Mouse (Mus musculus) kidney, embryonic 15.5 days (tissue): Measurements from ENCODE around the gene Gm4133. TPM values are rescaled to one million over a fixed set of nuclear protein-coding genes. Genes with fewer than 3 reads are reported as not detected.
"Not testable (repeated sequence)": the region's sequence is repeated elsewhere in the genome, so short reads cannot be mapped to it uniquely, and the experiment has no call there.

Experiments used
- ATAC-seq: fragments of 200-750 bp; cut with Nextera tagmentation; replicated peaks from 2 replicates; pipeline ENCODE4 v1.8.0; 2017; ENCODE audit warnings: moderate TSS enrichment; ENCODE audit not compliant: low FRiP score
- H3K27ac ChIP-seq: fragments of 300-500 bp; sonication (generic); 2 replicates; pipeline ENCODE4 v1.5.1; 2015; ENCODE audit warnings: mild to moderate bottlenecking, inconsistent platforms
- H3K27me3 ChIP-seq: fragments of 300-500 bp; sonication (generic); 2 replicates; pipeline ENCODE4 v1.6.1; 2015; ENCODE audit warnings: inconsistent platforms
- H3K36me3 ChIP-seq: fragments of 300-500 bp; sonication (generic); 2 replicates; pipeline ENCODE4 v1.6.1; 2015; ENCODE audit warnings: inconsistent platforms
- H3K4me1 ChIP-seq: fragments of 300-500 bp; sonication (generic); 2 replicates; pipeline ENCODE4 v1.6.1; 2015; ENCODE audit warnings: inconsistent platforms
- H3K4me2 ChIP-seq: fragments of 300-500 bp; sonication (generic); 2 replicates; pipeline ENCODE4 v1.6.1; 2015; ENCODE audit warnings: moderate library complexity, mild to moderate bottlenecking, inconsistent platforms
- H3K4me3 ChIP-seq: fragments of 300-500 bp; sonication (generic); replicated peaks from 2 replicates; pipeline ENCODE4 v1.5.1; 2015; ENCODE audit warnings: mild to moderate bottlenecking, inconsistent platforms
- H3K9ac ChIP-seq: fragments of 300-500 bp; sonication (generic); 2 replicates; pipeline ENCODE4 v1.6.1; 2015; ENCODE audit warnings: mild to moderate bottlenecking, inconsistent platforms
- H3K9me3 ChIP-seq: fragments of 300-500 bp; sonication (generic); replicated peaks from 2 replicates; pipeline ENCODE4 v1.6.1; 2016; ENCODE audit warnings: inconsistent platforms
- WGBS: fragments of 180-500 bp; shearing (Covaris S2); methylation state at CpG from one replicate; pipeline ENCODE4 v1.1.7; 2015; ENCODE audit warnings: mixed read lengths; 5-methylcytosine and 5-hydroxymethylcytosine counted together
- polyA plus RNA-seq: library from polyadenylated mRNA; unstranded; fragments of >200 nt; fragmentation: Nextera tagmentation; extraction: Ambion mirVana; gene quantifications from 2 replicates; pipeline ENCODE4 v1.2.1, GENCODE M21; 2015

The Gm4133 gene
- polyA plus RNA-seq, result not detected in 2 replicates

DNA sequence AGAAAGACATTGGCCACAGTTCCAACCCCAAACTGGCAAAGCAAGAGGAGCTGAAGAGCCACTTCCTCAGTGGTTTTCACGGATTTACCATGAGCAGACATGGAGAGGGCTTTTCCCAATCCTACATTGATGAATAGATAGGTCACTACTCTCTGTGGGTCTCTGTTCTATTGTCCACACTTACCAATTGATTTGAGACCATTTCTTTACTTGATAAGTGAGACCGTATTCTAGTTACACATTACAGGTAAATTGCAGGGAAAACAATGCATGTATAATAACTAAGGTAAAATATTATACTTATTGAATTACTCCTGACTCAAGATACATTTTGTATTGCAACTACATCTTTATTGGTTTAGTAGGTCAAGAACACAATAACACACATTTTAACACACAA, at the start of gene Gm4133:
Gene Gm4133, minus strand, starts transcription at position 101 of the 400 bp plus-strand sequence.
- H3K9me3 ChIP-seq, H3K4me2 ChIP-seq, H3K4me3 ChIP-seq, H3K27me3 ChIP-seq, H3K36me3 ChIP-seq, H3K27ac ChIP-seq, ATAC-seq, H3K9ac ChIP-seq, H3K4me1 ChIP-seq: not testable (repeated sequence)
- no CpG with 5 or more reads among the region's 2 CpGs for WGBS

DNA sequence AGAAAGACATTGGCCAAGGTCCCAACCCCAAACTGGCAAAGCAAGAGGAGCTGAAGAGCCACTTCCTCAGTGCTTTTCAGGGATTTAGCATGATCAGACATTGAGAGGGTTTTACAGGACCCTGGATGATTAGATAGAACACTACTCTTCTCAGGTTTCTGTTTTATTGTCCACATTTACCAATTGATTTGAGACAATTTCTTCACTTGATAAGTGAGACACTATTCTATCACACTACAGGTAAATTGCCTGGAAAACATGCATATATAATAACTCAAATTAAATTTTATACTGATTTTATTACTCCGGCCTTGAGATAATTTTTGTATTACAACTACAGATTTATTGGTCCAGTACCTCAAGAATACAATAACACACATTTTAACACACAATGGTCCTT, 41.4 kb upstream of the Gm4133 start, which contains the start of gene Gm5728:
Gene Gm5728, minus strand, starts transcription at position 101 of the 400 bp plus-strand sequence.
- not testable (repeated sequence) for H3K9ac ChIP-seq, H3K4me3 ChIP-seq, H3K27me3 ChIP-seq, H3K27ac ChIP-seq, ATAC-seq, H3K4me2 ChIP-seq, H3K4me1 ChIP-seq, H3K9me3 ChIP-seq, H3K36me3 ChIP-seq
- WGBS, result no CpG with 5 or more reads among the region's 1 CpGs

Other genes with a start within 250 kb of the Gm4133 start
- gene Vmn1r91, start 234.4 kb downstream of the Gm4133 start, polyA plus RNA-seq, result not detected in 2 replicates
- gene Gm16442, start 211.5 kb downstream of the Gm4133 start, polyA plus RNA-seq, result not detected in 2 replicates
- not detected in 2 replicates for gene Vmn1r93, start 195.0 kb downstream of the Gm4133 start, polyA plus RNA-seq
- gene Vmn1r94, start 165.7 kb downstream of the Gm4133 start, polyA plus RNA-seq, result not detected in 2 replicates
- not detected in 2 replicates for gene Vmn1r95, start 140.4 kb downstream of the Gm4133 start, polyA plus RNA-seq
- not detected in 2 replicates for gene Gm6164, start 128.5 kb downstream of the Gm4133 start, polyA plus RNA-seq
- gene Gm4498, start 100.2 kb downstream of the Gm4133 start, polyA plus RNA-seq, result not detected in 2 replicates
- gene Gm5890, start 71.2 kb downstream of the Gm4133 start, polyA plus RNA-seq, result not detected in 2 replicates
- gene Gm5728, start 41.3 kb upstream of the Gm4133 start, polyA plus RNA-seq, result not detected in 2 replicates
- not detected in 2 replicates for gene Vmn1r100, start 83.9 kb upstream of the Gm4133 start, polyA plus RNA-seq
- gene Vmn1r101, start 108.5 kb upstream of the Gm4133 start, polyA plus RNA-seq, result not detected in 2 replicates
- gene Gm10670, start 140.9 kb upstream of the Gm4133 start, polyA plus RNA-seq, result not detected in 2 replicates
- not detected in 2 replicates for gene Vmn1r103, start 176.5 kb upstream of the Gm4133 start, polyA plus RNA-seq
- not detected in 2 replicates for gene Vmn1r104, start 199.8 kb upstream of the Gm4133 start, polyA plus RNA-seq
- not detected in 2 replicates for gene Gm5726, start 211.7 kb upstream of the Gm4133 start, polyA plus RNA-seq
- not detected in 2 replicates for gene Gm4141, start 242.2 kb upstream of the Gm4133 start, polyA plus RNA-seq